Mouse (Mus musculus): ENCODE results near the gene Mrgprg.

DNA sequence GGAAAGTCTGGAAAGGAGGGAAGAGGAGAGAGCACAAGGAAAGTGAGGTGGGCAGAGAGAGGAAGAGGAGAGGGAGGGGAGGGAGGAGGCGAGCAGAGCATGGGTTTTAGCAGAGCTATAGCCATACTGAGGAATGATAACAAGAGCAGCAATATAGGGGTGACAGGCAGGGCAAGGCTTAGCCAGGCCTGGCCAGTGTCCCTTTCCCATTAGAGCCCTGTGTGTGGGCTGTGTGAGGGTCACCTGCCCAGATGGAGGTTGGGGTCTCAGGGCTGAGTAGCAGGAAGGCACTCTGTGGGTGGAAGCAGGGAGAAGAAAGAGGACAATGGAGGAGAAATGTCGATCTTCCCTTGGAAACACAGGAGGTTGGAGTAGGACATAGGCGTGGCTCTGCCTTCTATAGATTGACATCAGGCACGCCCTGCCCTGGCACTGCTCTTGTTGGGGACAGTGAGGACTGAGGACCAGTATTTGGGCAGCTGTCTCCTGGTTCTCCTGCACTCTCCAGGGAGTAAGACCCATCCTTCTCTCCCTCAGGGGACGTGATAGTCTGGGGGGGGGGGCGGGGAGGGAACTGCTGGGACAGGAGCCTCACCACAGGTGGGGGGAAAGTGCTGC, 16.7 kb upstream of the Mrgprg start:
- no peak for TF ChIP-seq CTCF (IDR thresholded peaks at IDR 0.05)
- TF ChIP-seq EP300 (IDR thresholded peaks at IDR 0.05), result no peak
